Mouse (Mus musculus) liver, embryonic 12.5 days (tissue): ENCODE results near the gene Hsd17b7. TPM values are rescaled to one million over a fixed set of nuclear protein-coding genes. Genes with fewer than 3 reads are reported as not detected.

ENCODE experiments used
- ATAC-seq: fragments of 200-750 bp; cut with Nextera tagmentation; 2 replicates; pipeline ENCODE4 v1.8.0; 2017; ENCODE audit warnings: moderate number of reproducible peaks, mild to moderate bottlenecking, moderate library complexity
- H3K27ac ChIP-seq: fragments of 300-500 bp; sonication (generic); 2 replicates; pipeline ENCODE4 v1.5.1; 2016; ENCODE audit warnings: mild to moderate bottlenecking
- H3K27me3 ChIP-seq: fragments of 300-500 bp; sonication (generic); replicated peaks from 2 replicates; pipeline ENCODE4 v1.6.1; 2016; ENCODE audit warnings: mild to moderate bottlenecking, moderate library complexity
- H3K36me3 ChIP-seq: fragments of 300-500 bp; sonication (generic); 2 replicates; pipeline ENCODE4 v1.6.1; 2016; ENCODE audit warnings: mild to moderate bottlenecking, moderate library complexity
- H3K4me1 ChIP-seq: fragments of 300-500 bp; sonication (generic); 2 replicates; pipeline ENCODE4 v1.6.1; 2016
- H3K4me2 ChIP-seq: fragments of 300-500 bp; sonication (generic); 2 replicates; pipeline ENCODE4 v1.6.1; 2016; ENCODE audit warnings: mild to moderate bottlenecking, moderate library complexity
- H3K4me3 ChIP-seq: fragments of 300-500 bp; sonication (generic); 2 replicates; pipeline ENCODE4 v1.5.1; 2016; ENCODE audit warnings: mild to moderate bottlenecking, moderate library complexity
- H3K9ac ChIP-seq: fragments of 300-500 bp; sonication (generic); 2 replicates; pipeline ENCODE4 v1.6.1; 2016; ENCODE audit warnings: mild to moderate bottlenecking, moderate library complexity
- H3K9me3 ChIP-seq: fragments of 300-500 bp; sonication (generic); replicated peaks from 2 replicates; pipeline ENCODE4 v1.6.1; 2016; ENCODE audit warnings: mild to moderate bottlenecking, moderate library complexity
- WGBS: fragments of 180-500 bp; shearing (Covaris S2); methylation state at CpG from one replicate; pipeline ENCODE4 v1.1.7; 2016; ENCODE audit not compliant: insufficient replicate concordance; 5-methylcytosine and 5-hydroxymethylcytosine counted together
- polyA plus RNA-seq: library from polyadenylated mRNA; unstranded; fragments of >200 nt; fragmentation: Nextera tagmentation; extraction: Ambion mirVana; gene quantifications from 2 replicates; pipeline ENCODE4 v1.2.1, GENCODE M21; 2016

Hsd17b7 gene
- polyA plus RNA-seq, 1 experiment from 2014 or later = 14.4 TPM

- ATAC-seq = no peak
- Histone ChIP-seq H3K36me3 (no peaks in the 10 kb centered on the region), H3K27ac (no peak overlapping the region), H3K4me2 (no peak overlapping the region), H3K9ac (no peak overlapping the region), H3K27me3 (no peaks in the 10 kb centered on the region), H3K4me1 (no peaks in the 10 kb centered on the region), H3K4me3 (no peak overlapping the region), H3K9me3 (no peaks in the 10 kb centered on the region)
- WGBS = 77% methylated on average over 6 of the region's 6 CpGs
These were observed 59.4 kb downstream of the Hsd17b7 start for GRCm38 (mm10) chr1:169909659-169910058.

- Histone ChIP-seq H3K9me3 (no peaks in the 10 kb centered on the region), H3K27me3 (no peaks in the 10 kb centered on the region), H3K27ac (no peak overlapping the region), H3K4me1 (no peaks in the 10 kb centered on the region), H3K9ac (no peak overlapping the region), H3K4me2 (no peak overlapping the region), H3K4me3 (no peak overlapping the region), H3K36me3 (no peaks in the 10 kb centered on the region)
- no peak for ATAC-seq
- 64% methylated on average over 5 of the region's 5 CpGs for WGBS
These were observed 59.9 kb downstream of the Hsd17b7 start for GRCm38 (mm10) chr1:169909163-169909562.

- H3K4me2 ChIP-seq = no peak overlapping the region
- WGBS = 77% methylated on average over 3 of the region's 3 CpGs
- no peaks in the 10 kb centered on the region for H3K9me3 ChIP-seq
- no peaks in the 10 kb centered on the region for H3K36me3 ChIP-seq
- ATAC-seq = no peak
- H3K27me3 ChIP-seq = no peaks in the 10 kb centered on the region
- no peak overlapping the region for H3K4me3 ChIP-seq
- H3K9ac ChIP-seq = no peak overlapping the region
- no peaks in the 10 kb centered on the region for H3K4me1 ChIP-seq
- no peak overlapping the region for H3K27ac ChIP-seq
These were observed 68.2 kb downstream of the Hsd17b7 start for GRCm38 (mm10) chr1:169900771-169901336.

Other genes with a start within 250 kb of the Hsd17b7 start
- 0.41 and 0.49 TPM in 2 replicates for gene Rgs4, start 221.6 kb downstream of the Hsd17b7 start, polyA plus RNA-seq
- gene Ccdc190, start 40.6 kb downstream of the Hsd17b7 start, polyA plus RNA-seq = not detected in 2 replicates
- 2.4 and 3.1 TPM in 2 replicates for gene Ddr2, start 141.5 kb upstream of the Hsd17b7 start, polyA plus RNA-seq
- 40.3 and 43.1 TPM in 2 replicates for gene Uap1, start 205.7 kb upstream of the Hsd17b7 start, polyA plus RNA-seq
- gene Uhmk1, start 246.2 kb upstream of the Hsd17b7 start, polyA plus RNA-seq = 12.1 and 13.5 TPM in 2 replicates